Mouse (Mus musculus) stomach, embryonic 14.5 days (tissue): ENCODE measurements at regions not wholly inside any gene's neighbourhood (a gene's known extent, or its start where the extent isn't known, plus 50 kb on each side); places are given as distances from the start of the nearest gene placed in this dataset.

ENCODE experiments used
- ATAC-seq: fragments of 200-750 bp; cut with Nextera tagmentation; 2 replicates; pipeline ENCODE4 v1.8.0; 2017; ENCODE audit warnings: low read depth, moderate TSS enrichment; ENCODE audit not compliant: insufficient number of reproducible peaks, insufficient read depth, low FRiP score
- H3K27ac ChIP-seq: fragments of 300-500 bp; sonication (generic); 2 replicates; pipeline ENCODE4 v1.5.1; 2014; ENCODE audit warnings: mild to moderate bottlenecking, low read length, moderate library complexity, mixed read lengths
- H3K27me3 ChIP-seq: fragments of 300-500 bp; sonication (generic); 2 replicates; pipeline ENCODE4 v1.6.1; 2014; ENCODE audit warnings: low read length, control low read depth, mixed read lengths; ENCODE audit not compliant: control insufficient read depth, insufficient read depth
- H3K36me3 ChIP-seq: fragments of 300-500 bp; sonication (generic); 2 replicates; pipeline ENCODE4 v1.6.1; 2014; ENCODE audit warnings: mild to moderate bottlenecking, control low read depth, low read length, moderate library complexity, mixed read lengths; ENCODE audit not compliant: control insufficient read depth, insufficient read depth
- H3K4me1 ChIP-seq: fragments of 300-500 bp; sonication (generic); 2 replicates; pipeline ENCODE4 v1.6.1; 2014; ENCODE audit warnings: low read length, control low read depth, mixed read lengths; ENCODE audit not compliant: control insufficient read depth, insufficient read depth
- H3K4me2 ChIP-seq: fragments of 300-500 bp; sonication (generic); replicated peaks from 2 replicates; pipeline ENCODE4 v1.6.1; 2014; ENCODE audit warnings: low read depth, low read length, control low read depth
- H3K4me3 ChIP-seq: fragments of 300-500 bp; sonication (generic); 2 replicates; pipeline ENCODE4 v1.5.1; 2014; ENCODE audit warnings: low read depth, low read length, control low read depth
- H3K9ac ChIP-seq: fragments of 300-500 bp; sonication (generic); replicated peaks from 2 replicates; pipeline ENCODE4 v1.6.1; 2014; ENCODE audit warnings: low read depth, mild to moderate bottlenecking, control low read depth, low read length, moderate library complexity, mixed read lengths
- H3K9me3 ChIP-seq: fragments of 300-500 bp; sonication (generic); 2 replicates; pipeline ENCODE4 v1.6.1; 2016; ENCODE audit warnings: low read depth, low read length, control low read depth; ENCODE audit not compliant: control insufficient read depth
- WGBS: fragments of 180-500 bp; shearing (Covaris S2); extraction: QIAGEN DNeasy Blood & Tissue Kit; methylation state at CpG from one replicate; pipeline ENCODE4 v1.1.7; 2014; 5-methylcytosine and 5-hydroxymethylcytosine counted together

- Histone ChIP-seq H3K4me1 (no peaks in the 10 kb centered on the region), H3K4me3 (no peak overlapping the region), H3K9ac (no peak overlapping the region), H3K36me3 (no peaks in the 10 kb centered on the region), H3K27ac (no peak overlapping the region), H3K27me3 (no peaks in the 10 kb centered on the region), H3K9me3 (no peaks in the 10 kb centered on the region), H3K4me2 (no peak overlapping the region)
- ATAC-seq: 0 out of 2 replicates have a peak, but pooled peaks have one; percentile 42
- 5% methylated on average over 5 of the region's 5 CpGs for WGBS
These were observed 127.2 kb downstream of the Atxn7l3b start for GRCm38 (mm10) chr10:112801560-112801959.

DNA sequence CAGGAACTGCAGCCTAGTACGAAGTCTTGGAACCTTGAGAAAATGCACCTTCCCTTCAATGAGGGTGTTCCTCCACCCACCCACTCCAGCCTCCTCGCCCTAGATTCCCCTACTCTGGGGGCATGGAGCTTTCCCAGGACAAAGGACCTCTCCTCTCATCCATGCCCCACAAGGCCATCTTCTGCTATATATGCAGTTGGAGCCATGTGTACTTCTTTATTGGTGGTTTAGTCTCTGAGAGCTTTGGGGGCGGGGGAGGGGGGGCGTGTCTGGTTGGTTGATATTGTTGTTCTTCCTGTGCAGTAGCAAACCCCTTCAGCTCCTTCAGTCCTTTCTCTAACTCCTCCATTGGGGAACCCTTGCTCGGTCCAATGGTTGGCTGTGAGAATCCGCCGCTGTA, 130.2 kb downstream of the Atxn7l3b start:
- Histone ChIP-seq H3K36me3 (no peaks in the 10 kb centered on the region), H3K4me2 (no peak overlapping the region), H3K4me1 (no peaks in the 10 kb centered on the region), H3K27me3 (no peaks in the 10 kb centered on the region), H3K4me3 (no peak overlapping the region), H3K9me3 (no peaks in the 10 kb centered on the region), H3K27ac (no peak overlapping the region), H3K9ac (no peak overlapping the region)
- WGBS: 60% methylated on average over 7 of the region's 7 CpGs
- no peak for ATAC-seq

- Histone ChIP-seq H3K4me1 (no peaks in the 10 kb centered on the region), H3K9me3 (no peaks in the 10 kb centered on the region), H3K4me3 (no peak overlapping the region), H3K27ac (no peak overlapping the region), H3K36me3 (no peaks in the 10 kb centered on the region), H3K27me3 (no peaks in the 10 kb centered on the region), H3K4me2 (no peak overlapping the region), H3K9ac (no peak overlapping the region)
- no peak for ATAC-seq
- WGBS: 18% methylated on average over 4 of the region's 4 CpGs
These were observed 130.7 kb downstream of the Atxn7l3b start for GRCm38 (mm10) chr10:112798090-112798489.

- no peak for ATAC-seq
- Histone ChIP-seq H3K9ac (no peak overlapping the region), H3K36me3 (no peaks in the 10 kb centered on the region), H3K4me2 (no peak overlapping the region), H3K27me3 (no peaks in the 10 kb centered on the region), H3K4me3 (no peak overlapping the region), H3K9me3 (no peaks in the 10 kb centered on the region), H3K27ac (no peak overlapping the region), H3K4me1 (no peaks in the 10 kb centered on the region)
- 7% methylated on average over 1 of the region's 1 CpGs for WGBS
These were observed 132.9 kb downstream of the Atxn7l3b start for GRCm38 (mm10) chr10:112795938-112796337.

DNA sequence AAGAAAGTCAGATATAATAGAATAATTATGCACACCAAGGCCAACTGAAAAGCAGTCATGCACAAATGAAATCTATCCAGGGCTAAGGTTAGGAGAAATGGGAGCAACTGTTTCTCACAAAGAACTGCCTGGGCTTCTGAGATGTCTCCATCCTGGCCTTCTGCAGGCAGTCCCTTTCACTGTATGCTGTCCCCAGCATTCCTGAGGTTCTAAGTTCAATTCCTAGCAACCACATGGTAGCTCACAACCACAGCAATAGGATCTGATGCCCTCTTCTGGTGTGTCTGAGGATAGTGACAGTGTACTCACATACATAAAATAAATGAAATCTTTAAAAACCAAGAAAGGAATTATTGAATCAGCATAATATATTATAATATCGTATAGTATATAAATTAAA, 133.3 kb downstream of the Atxn7l3b start:
- 90% methylated on average over 1 of the region's 1 CpGs for WGBS
- H3K9ac ChIP-seq: no peak overlapping the region

DNA sequence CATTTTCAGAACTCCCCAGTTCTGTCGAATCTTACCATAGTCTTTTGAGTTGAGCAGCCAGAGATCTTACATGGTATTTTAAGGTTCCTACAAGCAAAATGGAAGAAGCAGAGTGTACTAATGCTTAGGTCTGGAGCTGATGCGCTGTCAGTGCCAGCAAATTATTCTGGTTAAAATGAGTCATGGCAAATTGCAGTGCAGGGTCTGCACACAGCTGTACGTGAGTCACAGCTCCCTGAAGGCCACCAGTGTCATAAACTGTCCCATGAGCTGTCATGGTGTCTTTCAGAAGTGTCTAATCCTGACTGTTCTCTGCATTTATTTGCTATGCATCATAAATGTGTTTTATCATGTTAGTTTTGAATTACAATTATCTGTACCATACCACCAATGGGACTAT, 140.6 kb downstream of the Atxn7l3b start:
- 77% methylated on average over 3 of the region's 3 CpGs for WGBS

More for the DNA sequence above, 133.3 kb downstream of the Atxn7l3b start:
- H3K4me3 ChIP-seq: no peak overlapping the region
- no peaks in the 10 kb centered on the region for H3K4me1 ChIP-seq
- H3K9me3 ChIP-seq: no peaks in the 10 kb centered on the region
- H3K27me3 ChIP-seq: no peaks in the 10 kb centered on the region
- no peak overlapping the region for H3K4me2 ChIP-seq
- H3K36me3 ChIP-seq: no peaks in the 10 kb centered on the region
- H3K27ac ChIP-seq: no peak overlapping the region
- ATAC-seq: no peak

GRCm38 (mm10) chr10:112774262-112774661, 154.5 kb downstream of the Atxn7l3b start:
- no peak for ATAC-seq
- Histone ChIP-seq H3K9ac (no peak overlapping the region), H3K36me3 (no peaks in the 10 kb centered on the region), H3K27ac (no peak overlapping the region), H3K9me3 (no peaks in the 10 kb centered on the region), H3K27me3 (no peaks in the 10 kb centered on the region), H3K4me1 (no peaks in the 10 kb centered on the region), H3K4me2 (no peak overlapping the region), H3K4me3 (no peak overlapping the region)
- WGBS: 84% methylated on average over 10 of the region's 10 CpGs

More for the DNA sequence above, 140.6 kb downstream of the Atxn7l3b start:
- H3K4me2 ChIP-seq: no peak overlapping the region
- no peaks in the 10 kb centered on the region for H3K4me1 ChIP-seq
- H3K9ac ChIP-seq: no peak overlapping the region
- no peak for ATAC-seq
- no peak overlapping the region for H3K4me3 ChIP-seq
- H3K27ac ChIP-seq: no peak overlapping the region
- no peaks in the 10 kb centered on the region for H3K36me3 ChIP-seq
- no peaks in the 10 kb centered on the region for H3K27me3 ChIP-seq
- no peaks in the 10 kb centered on the region for H3K9me3 ChIP-seq

DNA sequence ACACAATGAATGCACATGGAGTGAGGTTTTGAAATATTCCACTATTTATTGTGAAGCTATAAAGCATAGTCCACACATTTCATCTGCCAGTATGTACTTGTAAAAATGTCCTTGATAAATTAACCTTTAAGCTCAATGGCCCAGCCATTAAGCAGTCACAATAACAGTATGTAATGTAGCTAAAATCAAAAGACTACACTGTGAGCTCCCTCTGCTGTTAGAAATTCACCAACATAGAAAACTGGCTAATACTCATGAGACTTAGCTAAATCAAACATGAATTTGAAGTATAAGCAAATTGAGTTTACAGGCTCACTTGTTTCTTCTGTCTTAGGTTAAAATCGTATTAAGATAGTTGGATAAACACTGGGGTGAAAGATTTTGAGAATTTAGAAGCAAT, 182.1 kb downstream of the Atxn7l3b start:
- ATAC-seq: no peak
- no peak overlapping the region for H3K4me3 ChIP-seq
- no peaks in the 10 kb centered on the region for H3K27me3 ChIP-seq
- H3K4me1 ChIP-seq: no peaks in the 10 kb centered on the region
- no peaks in the 10 kb centered on the region for H3K36me3 ChIP-seq
- no peak overlapping the region for H3K4me2 ChIP-seq
- no peak overlapping the region for H3K9ac ChIP-seq
- no peak overlapping the region for H3K27ac ChIP-seq
- WGBS: 55% methylated on average over 1 of the region's 1 CpGs
- no peaks in the 10 kb centered on the region for H3K9me3 ChIP-seq

- ATAC-seq: no peak
- no peak overlapping the region for H3K4me3 ChIP-seq
- H3K27ac ChIP-seq: no peak overlapping the region
These were observed 185.3 kb downstream of the Atxn7l3b start for GRCm38 (mm10) chr10:112743527-112743926.

More at GRCm38 (mm10) chr10:112743527-112743926, 185.3 kb downstream of the Atxn7l3b start:
- Histone ChIP-seq H3K27me3 (no peaks in the 10 kb centered on the region), H3K4me2 (no peak overlapping the region), H3K36me3 (no peaks in the 10 kb centered on the region), H3K9ac (no peak overlapping the region), H3K9me3 (no peaks in the 10 kb centered on the region), H3K4me1 (no peaks in the 10 kb centered on the region)
- WGBS: 86% methylated on average over 2 of the region's 2 CpGs
